Mouse (Mus musculus) bone marrow macrophage, adult 2 months (primary cell): Measurements from ENCODE around the gene Hcn2. TPM values are rescaled to one million over a fixed set of nuclear protein-coding genes. Genes with fewer than 3 reads are reported as not detected.
"Not testable (repeated sequence)": the region's sequence is repeated elsewhere in the genome, so short reads cannot be mapped to it uniquely, and the experiment has no call there.

Experiments used
- H3K27ac ChIP-seq: 2 replicates; pipeline ENCODE4 v1.5.1; 2012; ENCODE audit warnings: low read depth, low read length; ENCODE audit not compliant: insufficient read depth
- H3K4me1 ChIP-seq: 2 replicates; pipeline ENCODE4 v1.6.1; 2012; ENCODE audit warnings: low read length; ENCODE audit not compliant: control insufficient read depth, insufficient read depth
- H3K4me3 ChIP-seq: 2 replicates; pipeline ENCODE4 v1.5.1; 2012; ENCODE audit warnings: mild to moderate bottlenecking, low read length, moderate library complexity; ENCODE audit not compliant: insufficient read depth
- CTCF ChIP-seq: IDR thresholded peaks from 2 replicates; pipeline ENCODE4 v1.5.1; 2012; ENCODE audit warnings: low read depth, mild to moderate bottlenecking, low read length, moderate library complexity
- POLR2A ChIP-seq: IDR thresholded peaks from 2 replicates; pipeline ENCODE4 v1.6.1; 2012; ENCODE audit warnings: mild to moderate bottlenecking, low read depth, low read length, borderline replicate concordance
- polyA plus RNA-seq: library from polyadenylated mRNA; stranded (reverse); fragments of >200 nt; gene quantifications from 2 replicates; pipeline ENCODE4 v1.2.4, GENCODE M21; 2012; ENCODE audit not compliant: missing spikeins, insufficient read depth, insufficient read length

The Hcn2 gene
- polyA plus RNA-seq, 1 experiment, result 0.86 TPM

- Histone ChIP-seq H3K4me1 (peaks cover 22% of the 10 kb centered on the region), H3K27ac (no peak overlapping the region), H3K4me3 (no peak overlapping the region)
- TF ChIP-seq CTCF (no peak), POLR2A (no peak)
These were observed 18.5 kb upstream of the Hcn2 start for GRCm38 (mm10) chr10:79697916-79698315.

- H3K4me1 ChIP-seq, result peaks cover 22% of the 10 kb centered on the region
- H3K4me3 ChIP-seq, result no peak overlapping the region
- TF ChIP-seq CTCF (no peak), POLR2A (no peak)
- no peak overlapping the region for H3K27ac ChIP-seq
These were observed 18.0 kb upstream of the Hcn2 start for GRCm38 (mm10) chr10:79698459-79698858.

GRCm38 (mm10) chr10:79700676-79701075 is 15.8 kb upstream of the Hcn2 start:
- TF ChIP-seq CTCF (no peak), POLR2A (no peak)
- peaks cover 27% of the 10 kb centered on the region for H3K4me1 ChIP-seq

GRCm38 (mm10) chr10:79701443-79702129 is 14.8 kb upstream of the Hcn2 start:
- TF ChIP-seq CTCF (no peak), POLR2A (no peak)
- Histone ChIP-seq H3K4me1 (peaks cover 27% of the 10 kb centered on the region), H3K27ac (no peak overlapping the region), H3K4me3 (no peak overlapping the region)

More at GRCm38 (mm10) chr10:79700676-79701075, 15.8 kb upstream of the Hcn2 start:
- no peak overlapping the region for H3K4me3 ChIP-seq
- no peak overlapping the region for H3K27ac ChIP-seq

GRCm38 (mm10) chr10:79702970-79703369 is 13.5 kb upstream of the Hcn2 start:
- not testable (repeated sequence) for H3K4me3 ChIP-seq, H3K27ac ChIP-seq
- H3K4me1 ChIP-seq, result peaks cover 17% of the 10 kb centered on the region

- no peak overlapping the region for H3K27ac ChIP-seq
These were observed 12.9 kb upstream of the Hcn2 start for GRCm38 (mm10) chr10:79703541-79703940.

GRCm38 (mm10) chr10:79704065-79704969 is 12.1 kb upstream of the Hcn2 start, which contains the start of gene Bsg:
Bsg (plus strand) TSS chr10:79704491.
- H3K4me1 ChIP-seq, result peaks cover 15% of the 10 kb centered on the region

More at GRCm38 (mm10) chr10:79703541-79703940, 12.9 kb upstream of the Hcn2 start:
- H3K4me1 ChIP-seq, result peaks cover 15% of the 10 kb centered on the region
- H3K4me3 ChIP-seq, result peak overlapping the region; percentile 48
- TF ChIP-seq POLR2A (no peak), CTCF (no peak)

GRCm38 (mm10) chr10:79704970-79705360 is 11.5 kb upstream of the Hcn2 start:
- TF ChIP-seq CTCF, result no peak
- no peak for TF ChIP-seq POLR2A
- Histone ChIP-seq H3K27ac (no peak overlapping the region), H3K4me1 (peaks cover 15% of the 10 kb centered on the region), H3K4me3 (peak overlapping the region; percentile 76)

More at GRCm38 (mm10) chr10:79704065-79704969, 12.1 kb upstream of the Hcn2 start, which contains the start of gene Bsg:
- peak within 1 kb of the TSS; percentile 60 for H3K27ac ChIP-seq
- H3K4me3 ChIP-seq, result peak within 1 kb of the TSS; percentile 76
- peak; percentile 92 for TF ChIP-seq POLR2A
- TF ChIP-seq CTCF, result no peak

- peak overlapping the region; percentile 76; the same call in 1 of the 2 replicates for H3K4me3 ChIP-seq
- H3K27ac ChIP-seq, result no peak overlapping the region
- no peak for TF ChIP-seq CTCF
- no peak for TF ChIP-seq POLR2A
- H3K4me1 ChIP-seq, result peaks cover 15% of the 10 kb centered on the region
These were observed 10.5 kb upstream of the Hcn2 start for GRCm38 (mm10) chr10:79705951-79706350.

- Histone ChIP-seq H3K4me3 (no peak overlapping the region), H3K27ac (no peak overlapping the region), H3K4me1 (peaks cover 15% of the 10 kb centered on the region)
- no peak for TF ChIP-seq POLR2A
- no peak for TF ChIP-seq CTCF
These were observed 9.9 kb upstream of the Hcn2 start for GRCm38 (mm10) chr10:79706406-79707094.
